Mouse (Mus musculus) forebrain, embryonic 16.5 days (tissue): ENCODE data around the gene Gm10717. TPM values are rescaled to one million over a fixed set of nuclear protein-coding genes. Genes with fewer than 3 reads are reported as not detected.
"Not testable (repeated sequence)": the region's sequence is repeated elsewhere in the genome, so short reads cannot be mapped to it uniquely, and the experiment has no call there.

Experiments used
- ATAC-seq: fragments of 200-750 bp; cut with Nextera tagmentation; 2 replicates; pipeline ENCODE4 v1.8.0; 2017; ENCODE audit warnings: mild to moderate bottlenecking, moderate library complexity
- H3K27ac ChIP-seq: fragments of 300-500 bp; sonication (generic); 2 replicates; pipeline ENCODE4 v1.5.1; 2014; ENCODE audit warnings: low read length, control low read depth
- H3K27me3 ChIP-seq: fragments of 300-500 bp; sonication (generic); replicated peaks from 2 replicates; pipeline ENCODE4 v1.6.1; 2014; ENCODE audit warnings: low read length; ENCODE audit not compliant: control insufficient read depth, insufficient read depth
- H3K36me3 ChIP-seq: fragments of 300-500 bp; sonication (generic); 2 replicates; pipeline ENCODE4 v1.6.1; 2014; ENCODE audit not compliant: control insufficient read depth, insufficient read depth
- H3K4me1 ChIP-seq: fragments of 300-500 bp; sonication (generic); replicated peaks from 2 replicates; pipeline ENCODE4 v1.6.1; 2014; ENCODE audit warnings: low read length; ENCODE audit not compliant: control insufficient read depth, insufficient read depth
- H3K4me2 ChIP-seq: fragments of 300-500 bp; sonication (generic); 2 replicates; pipeline ENCODE4 v1.6.1; 2014; ENCODE audit warnings: mild to moderate bottlenecking, low read length, control low read depth
- H3K4me3 ChIP-seq: fragments of 300-500 bp; sonication (generic); replicated peaks from 2 replicates; pipeline ENCODE4 v1.5.1; 2014; ENCODE audit warnings: mild to moderate bottlenecking, low read length, control low read depth
- H3K9ac ChIP-seq: fragments of 300-500 bp; sonication (generic); replicated peaks from 2 replicates; pipeline ENCODE4 v1.6.1; 2014; ENCODE audit warnings: low read depth, low read length, control low read depth
- H3K9me3 ChIP-seq: fragments of 300-500 bp; sonication (generic); 2 replicates; pipeline ENCODE4 v1.6.1; 2016; ENCODE audit warnings: low read length; ENCODE audit not compliant: control insufficient read depth
- WGBS: fragments of 180-500 bp; shearing (Covaris S2); extraction: QIAGEN DNeasy Blood & Tissue Kit; methylation state at CpG from one replicate; pipeline ENCODE4 v1.1.7; 2014; 5-methylcytosine and 5-hydroxymethylcytosine counted together
- polyA plus RNA-seq: library from polyadenylated mRNA; unstranded; fragments of >200 nt; fragmentation: Nextera tagmentation; extraction: Ambion mirVana; gene quantifications from 2 replicates; pipeline ENCODE4 v1.2.1, GENCODE M21; 2015

The Gm10717 gene
- polyA plus RNA-seq, 1 experiment from 2014 or later = not detected

DNA sequence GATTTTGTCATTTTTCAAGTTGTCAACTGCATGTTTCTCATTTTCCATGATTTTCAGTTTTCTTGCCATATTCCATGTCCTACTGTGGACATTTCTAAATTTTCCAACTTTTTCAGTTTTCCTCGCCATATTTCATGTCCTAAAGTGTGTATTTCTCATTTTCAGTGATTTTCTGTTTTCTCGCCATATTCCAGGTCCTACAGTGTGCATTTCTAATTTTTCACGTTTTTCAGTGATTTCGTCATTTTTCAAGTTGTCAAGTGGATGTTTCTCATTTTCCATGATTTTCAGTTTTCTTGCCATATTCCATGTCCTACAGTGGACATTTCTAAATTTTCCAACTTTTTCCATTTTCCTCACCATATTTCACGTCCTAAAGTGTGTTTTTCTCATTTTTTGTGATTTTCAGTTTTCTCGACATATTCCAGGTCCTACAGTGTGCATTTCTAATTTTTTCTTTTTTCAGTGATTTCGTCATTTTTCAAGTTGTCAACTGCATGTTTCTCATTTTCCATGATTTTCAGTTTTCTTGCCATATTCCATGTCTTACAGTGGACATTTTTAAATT is 13.1 kb upstream of the Gm10717 start:
- not testable (repeated sequence) for H3K27ac ChIP-seq, H3K4me3 ChIP-seq, H3K4me2 ChIP-seq, H3K4me1 ChIP-seq, H3K9ac ChIP-seq, H3K9me3 ChIP-seq, H3K36me3 ChIP-seq, H3K27me3 ChIP-seq, ATAC-seq
- WGBS = 85% methylated on average over 2 of the region's 7 CpGs

- no CpG with 5 or more reads among the region's 11 CpGs for WGBS
- H3K36me3 ChIP-seq, H3K4me3 ChIP-seq, H3K4me2 ChIP-seq, H3K9me3 ChIP-seq, H3K27me3 ChIP-seq, H3K9ac ChIP-seq, H3K27ac ChIP-seq, H3K4me1 ChIP-seq, ATAC-seq: not testable (repeated sequence)
These were observed 12.4 kb upstream of the Gm10717 start, which contains the start of gene Gm10721 for GRCm38 (mm10) chr9:3012733-3013279. Gm10721 (plus strand) TSS chr9:3013140.

DNA sequence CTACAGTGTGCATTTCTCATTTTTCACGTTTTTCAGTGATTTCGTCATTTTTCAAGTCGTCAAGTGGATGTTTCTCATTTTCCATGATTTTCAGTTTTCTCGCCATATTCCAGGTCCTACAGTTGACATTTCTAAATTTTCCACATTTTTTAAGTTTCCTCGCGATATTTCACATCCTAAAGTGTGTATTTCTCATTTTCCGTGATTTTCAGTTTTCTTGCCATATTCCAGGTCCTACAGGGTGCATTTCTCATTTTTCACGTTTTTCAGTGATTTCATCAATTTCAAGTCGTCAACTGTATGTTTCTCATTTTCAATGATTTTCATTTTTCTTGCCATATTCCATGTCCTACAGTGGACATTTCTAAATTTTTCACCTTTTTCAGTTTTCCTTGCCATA is 9.9 kb upstream of the Gm10717 start, which contains the start of gene Gm10720:
Gene Gm10720, plus strand, starts transcription at position 301 of the 400 bp plus-strand sequence.
- not testable (repeated sequence) for H3K9ac ChIP-seq, H3K36me3 ChIP-seq, H3K4me1 ChIP-seq, H3K9me3 ChIP-seq, H3K4me3 ChIP-seq, ATAC-seq, H3K27me3 ChIP-seq, H3K4me2 ChIP-seq, H3K27ac ChIP-seq
- WGBS = 65% methylated on average over 4 of the region's 9 CpGs

DNA sequence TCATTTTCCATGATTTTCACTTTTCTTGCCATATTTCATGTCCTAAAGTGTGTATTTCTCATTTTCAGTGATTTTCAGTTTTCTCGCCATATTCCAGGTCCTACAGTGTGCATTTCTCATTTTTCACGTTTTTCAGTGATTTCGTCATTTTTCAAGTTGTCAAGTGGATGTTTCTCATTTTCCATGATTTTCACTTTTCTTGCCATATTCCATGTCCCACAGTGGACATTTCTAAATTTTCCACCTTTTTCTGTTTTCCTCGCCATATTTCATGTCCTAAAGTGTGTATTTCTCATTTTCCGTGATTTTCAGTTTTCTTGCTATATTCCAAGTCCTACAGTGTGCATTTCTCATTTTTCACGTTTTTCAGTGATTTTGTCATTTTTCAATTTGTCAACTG is 9.3 kb upstream of the Gm10717 start:
- not testable (repeated sequence) for H3K9me3 ChIP-seq, H3K4me1 ChIP-seq, H3K36me3 ChIP-seq, H3K4me3 ChIP-seq, H3K9ac ChIP-seq, H3K27me3 ChIP-seq, H3K27ac ChIP-seq, H3K4me2 ChIP-seq, ATAC-seq
- WGBS = 78% methylated on average over 4 of the region's 6 CpGs

DNA sequence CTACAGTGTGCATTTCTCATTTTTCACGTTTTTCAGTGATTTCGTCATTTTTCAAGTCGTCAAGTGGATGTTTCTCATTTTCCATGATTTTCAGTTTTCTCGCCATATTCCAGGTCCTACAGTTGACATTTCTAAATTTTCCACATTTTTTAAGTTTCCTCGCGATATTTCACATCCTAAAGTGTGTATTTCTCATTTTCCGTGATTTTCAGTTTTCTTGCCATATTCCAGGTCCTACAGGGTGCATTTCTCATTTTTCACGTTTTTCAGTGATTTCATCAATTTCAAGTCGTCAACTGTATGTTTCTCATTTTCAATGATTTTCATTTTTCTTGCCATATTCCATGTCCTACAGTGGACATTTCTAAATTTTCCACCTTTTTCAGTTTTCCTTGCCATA is 8.1 kb upstream of the Gm10717 start, which contains the start of gene Gm10719:
Gene Gm10719, plus strand, starts transcription at position 301 of the 400 bp plus-strand sequence.
- ATAC-seq, H3K9ac ChIP-seq, H3K36me3 ChIP-seq, H3K4me3 ChIP-seq, H3K4me2 ChIP-seq, H3K27me3 ChIP-seq, H3K27ac ChIP-seq, H3K9me3 ChIP-seq, H3K4me1 ChIP-seq: not testable (repeated sequence)
- 100% methylated on average over 1 of the region's 9 CpGs for WGBS

GRCm38 (mm10) chr9:3018944-3019343 is 6.3 kb upstream of the Gm10717 start:
- H3K36me3 ChIP-seq, H3K4me1 ChIP-seq, H3K4me3 ChIP-seq, H3K27me3 ChIP-seq, H3K9me3 ChIP-seq, H3K4me2 ChIP-seq, H3K27ac ChIP-seq, ATAC-seq, H3K9ac ChIP-seq: not testable (repeated sequence)
- 69% methylated on average over 9 of the region's 9 CpGs for WGBS

GRCm38 (mm10) chr9:3019835-3020727 is 5.1 kb upstream of the Gm10717 start:
- H3K27ac ChIP-seq, H3K4me3 ChIP-seq, H3K4me1 ChIP-seq, H3K36me3 ChIP-seq, H3K9me3 ChIP-seq, ATAC-seq, H3K9ac ChIP-seq, H3K4me2 ChIP-seq, H3K27me3 ChIP-seq: not testable (repeated sequence)
- 75% methylated on average over 11 of the region's 19 CpGs for WGBS

DNA sequence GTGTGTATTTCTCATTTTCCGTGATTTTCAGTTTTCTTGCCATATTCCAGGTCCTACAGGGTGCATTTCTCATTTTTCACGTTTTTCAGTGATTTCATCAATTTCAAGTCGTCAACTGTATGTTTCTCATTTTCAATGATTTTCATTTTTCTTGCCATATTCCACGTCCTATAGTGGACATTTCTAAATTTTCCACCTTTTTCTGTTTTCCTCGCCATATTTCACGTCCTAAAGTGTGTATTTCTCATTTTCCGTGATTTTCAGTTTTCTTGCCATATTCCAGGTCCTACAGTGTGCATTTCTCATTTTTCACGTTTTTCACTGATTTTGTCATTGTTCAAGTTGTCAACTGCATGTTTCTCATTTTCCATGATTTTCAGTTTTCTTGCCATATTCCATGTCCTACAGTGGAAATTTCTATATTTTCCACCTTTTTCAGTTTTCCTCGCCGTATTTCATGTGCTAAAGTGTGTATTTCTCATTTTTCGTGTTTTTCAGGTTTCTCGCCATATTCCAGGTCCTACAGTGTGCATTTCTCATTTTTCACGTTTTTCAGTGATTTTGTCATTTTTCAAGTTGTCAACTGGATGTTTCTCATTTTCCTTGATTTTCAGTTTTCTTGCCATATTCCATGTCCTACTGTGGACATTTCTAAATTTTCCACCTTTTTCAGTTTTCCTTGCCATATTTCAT is 2.8 kb upstream of the Gm10717 start:
- H3K27me3 ChIP-seq, H3K4me2 ChIP-seq, H3K9ac ChIP-seq, H3K36me3 ChIP-seq, H3K9me3 ChIP-seq, H3K27ac ChIP-seq, H3K4me1 ChIP-seq, ATAC-seq, H3K4me3 ChIP-seq: not testable (repeated sequence)
- 77% methylated on average over 9 of the region's 13 CpGs for WGBS

DNA sequence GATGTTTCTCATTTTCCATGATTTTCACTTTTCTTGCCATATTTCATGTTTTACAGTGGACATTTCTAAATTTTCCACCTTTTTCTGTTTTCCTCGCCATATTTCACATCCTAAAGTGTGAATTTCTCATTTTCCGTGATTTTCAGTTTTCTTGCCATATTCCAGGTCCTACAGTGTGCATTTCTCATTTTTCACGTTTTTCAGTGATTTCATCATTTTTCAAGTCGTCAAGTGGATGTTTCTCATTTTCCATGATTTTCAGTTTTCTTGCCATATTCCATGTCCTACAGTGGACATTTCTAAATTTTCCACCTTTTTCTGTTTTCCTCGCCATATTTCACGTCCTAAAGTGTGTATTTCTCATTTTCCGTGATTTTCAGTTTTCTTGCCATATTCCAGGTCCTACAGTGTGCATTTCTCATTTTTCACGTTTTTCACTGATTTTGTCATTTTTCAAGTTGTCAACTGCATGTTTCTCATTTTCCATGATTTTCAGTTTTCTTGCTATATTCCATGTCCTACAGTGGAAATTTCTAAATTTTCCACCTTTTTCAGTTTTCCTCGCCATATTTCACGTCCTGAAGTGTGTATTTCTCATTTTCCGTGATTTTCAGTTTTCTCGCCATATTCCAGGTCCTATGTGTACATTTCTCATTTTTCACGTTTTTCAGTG is 1.8 kb upstream of the Gm10717 start, which contains the start of gene Gm10718:
Gene Gm10718, plus strand, starts transcription at position 236 of the 673 bp plus-strand sequence.
- H3K4me1 ChIP-seq = not testable (repeated sequence)

More for the DNA sequence above, 1.8 kb upstream of the Gm10717 start, which contains the start of gene Gm10718:
- not testable (repeated sequence) for H3K4me3 ChIP-seq, H3K9me3 ChIP-seq, ATAC-seq, H3K36me3 ChIP-seq, H3K9ac ChIP-seq, H3K4me2 ChIP-seq, H3K27ac ChIP-seq, H3K27me3 ChIP-seq
- WGBS = 74% methylated on average over 9 of the region's 13 CpGs
